Mouse (Mus musculus) ES-E14 (cell line): ENCODE results near the gene Il21.

ENCODE experiments used
- CHD2 ChIP-seq: IDR thresholded peaks from 2 replicates; pipeline ENCODE4 v1.6.1; 2014; ENCODE audit warnings: mild to moderate bottlenecking, low read depth, low read length, inconsistent platforms
- HCFC1 ChIP-seq: IDR thresholded peaks from 2 replicates; pipeline ENCODE4 v1.6.1; 2012; ENCODE audit warnings: low read length, inconsistent platforms, borderline replicate concordance; ENCODE audit not compliant: insufficient read depth
- MAFK ChIP-seq: IDR thresholded peaks from 2 replicates; pipeline ENCODE4 v1.6.1; 2014; ENCODE audit warnings: mild to moderate bottlenecking, low read depth, low read length, inconsistent platforms; ENCODE audit not compliant: insufficient read depth
- ZC3H11A ChIP-seq: IDR thresholded peaks from 2 replicates; pipeline ENCODE4 v1.6.1; 2012; ENCODE audit warnings: low read depth, mild to moderate bottlenecking, inconsistent platforms, low read length, borderline replicate concordance
- ZNF384 ChIP-seq: IDR thresholded peaks from 2 replicates; pipeline ENCODE4 v1.6.1; 2012; ENCODE audit warnings: low read depth, low read length, inconsistent platforms

GRCm38 (mm10) chr3:37232586-37233222 is at the start of gene Il21:
- no peak for TF ChIP-seq ZNF384
- TF ChIP-seq ZC3H11A = no peak
- no peak for TF ChIP-seq MAFK
- TF ChIP-seq CHD2 = no peak
- TF ChIP-seq HCFC1 = no peak
